Mouse (Mus musculus): Measurements from ENCODE around the gene Vsig10. TPM values are rescaled to one million over a fixed set of nuclear protein-coding genes. Genes with fewer than 3 reads are reported as not detected.

Gene Vsig10
- polyA plus RNA-seq (2015; fragmentation: Nextera tagmentation; extraction: Ambion mirVana) = 1.6 and 2.4 TPM in 2 replicates

GRCm38 (mm10) chr5:117318741-117319629, at the start of gene Vsig10:
Gene Vsig10 (plus strand): TSS chr5:117319083.

GRCm38 (mm10) chr5:117286831-117287822, 31.8 kb upstream of the Vsig10 start, which contains the start of gene Pebp1:
Gene Pebp1 (minus strand): TSS chr5:117287625.

GRCm38 (mm10) chr5:117357129-117357477, 38.2 kb downstream of the Vsig10 start, which contains the start of gene Wsb2:
Gene Wsb2 (plus strand): TSS chr5:117357304.

GRCm38 (mm10) chr5:117388877-117389276, 70.0 kb downstream of the Vsig10 start, which contains the start of gene Rfc5:
Gene Rfc5 (minus strand): TSS chr5:117389047.

Other genes with a start within 250 kb of the Vsig10 start
- gene Suds3, start 203.0 kb upstream of the Vsig10 start, polyA plus RNA-seq (2015; fragmentation: Nextera tagmentation; extraction: Ambion mirVana) = 72.2 and 75.6 TPM in 2 replicates
- gene Taok3, start 199.0 kb upstream of the Vsig10 start, polyA plus RNA-seq (2015; fragmentation: Nextera tagmentation; extraction: Ambion mirVana) = 55.8 and 64.9 TPM in 2 replicates
- gene Pebp1, start 31.5 kb upstream of the Vsig10 start, polyA plus RNA-seq (2015; fragmentation: Nextera tagmentation; extraction: Ambion mirVana) = 927 and 994 TPM in 2 replicates
- gene Wsb2, start 38.2 kb downstream of the Vsig10 start, polyA plus RNA-seq (2015; fragmentation: Nextera tagmentation; extraction: Ambion mirVana) = 320 and 340 TPM in 2 replicates
- gene Rfc5, start 70.0 kb downstream of the Vsig10 start, polyA plus RNA-seq (2015; fragmentation: Nextera tagmentation; extraction: Ambion mirVana) = 19.7 and 20.0 TPM in 2 replicates
- gene Ksr2, start 94.9 kb downstream of the Vsig10 start, polyA plus RNA-seq (2015; fragmentation: Nextera tagmentation; extraction: Ambion mirVana) = 7.5 and 7.7 TPM in 2 replicates

All from neural tube, postnatal 0 days (tissue).